Mouse (Mus musculus) neural tube, embryonic 11.5 days (tissue): ENCODE measurements around the gene Wdr5. TPM values are rescaled to one million over a fixed set of nuclear protein-coding genes. Genes with fewer than 3 reads are reported as not detected.

Source experiments
- ATAC-seq: fragments of 200-750 bp; cut with Nextera tagmentation; 2 replicates; pipeline ENCODE4 v1.8.0; 2017; ENCODE audit warnings: moderate number of reproducible peaks, mild to moderate bottlenecking, moderate TSS enrichment, moderate library complexity; ENCODE audit not compliant: insufficient read depth, low FRiP score, low TSS enrichment
- DNase-seq: peaks from one replicate; pipeline ENCODE4 v3.0.0-alpha.2; 2015; ENCODE audit warnings: low spot score
- H3K27ac ChIP-seq: fragments of 300-500 bp; sonication (generic); 2 replicates; pipeline ENCODE4 v1.5.1; 2014; ENCODE audit warnings: low read depth, mild to moderate bottlenecking, low read length
- H3K27me3 ChIP-seq: fragments of 300-500 bp; sonication (generic); 2 replicates; pipeline ENCODE4 v1.6.1; 2014; ENCODE audit warnings: mild to moderate bottlenecking, low read length, mixed read lengths; ENCODE audit not compliant: control insufficient read depth, insufficient read depth
- H3K36me3 ChIP-seq: fragments of 300-500 bp; sonication (generic); 2 replicates; pipeline ENCODE4 v1.6.1; 2014; ENCODE audit warnings: mild to moderate bottlenecking, low read length, moderate library complexity, mixed read lengths; ENCODE audit not compliant: control insufficient read depth, insufficient read depth
- H3K4me1 ChIP-seq: fragments of 300-500 bp; sonication (generic); 2 replicates; pipeline ENCODE4 v1.6.1; 2014; ENCODE audit warnings: low read length, mixed read lengths; ENCODE audit not compliant: control insufficient read depth, insufficient read depth
- H3K4me2 ChIP-seq: fragments of 300-500 bp; sonication (generic); 2 replicates; pipeline ENCODE4 v1.6.1; 2014; ENCODE audit warnings: low read depth, mild to moderate bottlenecking, moderate library complexity
- H3K4me3 ChIP-seq: fragments of 300-500 bp; sonication (generic); 2 replicates; pipeline ENCODE4 v1.5.1; 2014; ENCODE audit warnings: low read depth, low read length
- H3K9ac ChIP-seq: fragments of 300-500 bp; sonication (generic); 2 replicates; pipeline ENCODE4 v1.6.1; 2014; ENCODE audit warnings: mild to moderate bottlenecking, low read length
- H3K9me3 ChIP-seq: fragments of 300-500 bp; sonication (generic); 2 replicates; pipeline ENCODE4 v1.6.1; 2016; ENCODE audit warnings: low read length; ENCODE audit not compliant: control insufficient read depth
- WGBS: fragments of 180-500 bp; shearing (Covaris S2); extraction: QIAGEN DNeasy Blood & Tissue Kit; methylation state at CpG from one replicate; pipeline ENCODE4 v1.1.7; 2014; 5-methylcytosine and 5-hydroxymethylcytosine counted together
- polyA plus RNA-seq: library from polyadenylated mRNA; unstranded; fragments of >200 nt; fragmentation: Nextera tagmentation; extraction: Ambion mirVana; gene quantifications from 2 replicates; pipeline ENCODE4 v1.2.1, GENCODE M21; 2014

Wdr5 gene
- polyA plus RNA-seq, 1 experiment from 2014 or later: 69.1 TPM

GRCm38 (mm10) chr2:27475495-27476302, 39.3 kb upstream of the Wdr5 start:
- Histone ChIP-seq H3K4me2 (peak overlapping the region; percentile 70), H3K9me3 (no peaks in the 10 kb centered on the region), H3K9ac (peak overlapping the region; percentile 98), H3K36me3 (no peaks in the 10 kb centered on the region; the same call in 1 of the 2 replicates), H3K27me3 (no peaks in the 10 kb centered on the region), H3K27ac (peak overlapping the region; percentile 95), H3K4me3 (peak overlapping the region; percentile 98), H3K4me1 (peaks cover 26% of the 10 kb centered on the region)
- DNase-seq: peak; percentile 96
- WGBS: under 1% methylated on average over 80 of the region's 96 CpGs
- peak; percentile 98 for ATAC-seq

GRCm38 (mm10) chr2:27476303-27477192, 38.4 kb upstream of the Wdr5 start:
- H3K4me1 ChIP-seq: peaks cover 23% of the 10 kb centered on the region
- H3K9me3 ChIP-seq: no peaks in the 10 kb centered on the region
- no peaks in the 10 kb centered on the region for H3K36me3 ChIP-seq
- H3K4me3 ChIP-seq: peak overlapping the region; percentile 98
- WGBS: 31% methylated on average over 11 of the region's 11 CpGs
- peak overlapping the region; percentile 98 for H3K9ac ChIP-seq
- no peak for DNase-seq
- H3K4me2 ChIP-seq: peak overlapping the region; percentile 70
- H3K27me3 ChIP-seq: no peaks in the 10 kb centered on the region
- no peak for ATAC-seq
- peak overlapping the region; percentile 76 for H3K27ac ChIP-seq

- Histone ChIP-seq H3K36me3 (no peaks in the 10 kb centered on the region), H3K9me3 (no peaks in the 10 kb centered on the region), H3K4me3 (no peak overlapping the region), H3K4me2 (no peak overlapping the region), H3K9ac (no peak overlapping the region), H3K27me3 (no peaks in the 10 kb centered on the region), H3K4me1 (no peaks in the 10 kb centered on the region; the same call in 1 of the 2 replicates), H3K27ac (no peak overlapping the region)
- no peak for DNase-seq
- 76% methylated on average over 4 of the region's 4 CpGs for WGBS
- no peak for ATAC-seq
These were observed 35.1 kb upstream of the Wdr5 start for GRCm38 (mm10) chr2:27479821-27480220.

GRCm38 (mm10) chr2:27480367-27480766, 34.6 kb upstream of the Wdr5 start:
- H3K4me1 ChIP-seq: no peaks in the 10 kb centered on the region; the same call in 1 of the 2 replicates
- H3K36me3 ChIP-seq: no peaks in the 10 kb centered on the region
- ATAC-seq (no peak), DNase-seq (no peak)
- H3K4me2 ChIP-seq: no peak overlapping the region
- H3K9ac ChIP-seq: no peak overlapping the region
- no peak overlapping the region for H3K27ac ChIP-seq
- no peaks in the 10 kb centered on the region for H3K9me3 ChIP-seq
- no peaks in the 10 kb centered on the region for H3K27me3 ChIP-seq
- WGBS: 74% methylated on average over 4 of the region's 4 CpGs
- no peak overlapping the region for H3K4me3 ChIP-seq

- Histone ChIP-seq H3K27ac (no peak overlapping the region), H3K9ac (no peak overlapping the region), H3K9me3 (no peaks in the 10 kb centered on the region), H3K4me2 (no peak overlapping the region), H3K4me3 (no peak overlapping the region), H3K27me3 (no peaks in the 10 kb centered on the region), H3K36me3 (no peaks in the 10 kb centered on the region), H3K4me1 (no peaks in the 10 kb centered on the region)
- DNase-seq (no peak), ATAC-seq (no peak)
- 82% methylated on average over 7 of the region's 7 CpGs for WGBS
These were observed 32.6 kb upstream of the Wdr5 start for GRCm38 (mm10) chr2:27482265-27482861.

- WGBS: 78% methylated on average over 4 of the region's 4 CpGs
- no peak overlapping the region for H3K4me3 ChIP-seq
- H3K4me1 ChIP-seq: no peaks in the 10 kb centered on the region
These were observed 28.2 kb upstream of the Wdr5 start for GRCm38 (mm10) chr2:27486725-27487124.

GRCm38 (mm10) chr2:27487336-27488049, 27.5 kb upstream of the Wdr5 start:
- Histone ChIP-seq H3K4me3 (no peak overlapping the region), H3K36me3 (no peaks in the 10 kb centered on the region), H3K4me1 (no peaks in the 10 kb centered on the region), H3K9me3 (no peaks in the 10 kb centered on the region), H3K27me3 (no peaks in the 10 kb centered on the region), H3K9ac (no peak overlapping the region), H3K4me2 (no peak overlapping the region), H3K27ac (no peak overlapping the region)
- ATAC-seq (no peak), DNase-seq (no peak)
- WGBS: 93% methylated on average over 3 of the region's 4 CpGs

More at GRCm38 (mm10) chr2:27486725-27487124, 28.2 kb upstream of the Wdr5 start:
- no peak overlapping the region for H3K9ac ChIP-seq
- no peaks in the 10 kb centered on the region for H3K9me3 ChIP-seq
- no peaks in the 10 kb centered on the region for H3K36me3 ChIP-seq
- H3K27me3 ChIP-seq: no peaks in the 10 kb centered on the region
- no peak for ATAC-seq
- H3K27ac ChIP-seq: no peak overlapping the region
- DNase-seq: no peak
- H3K4me2 ChIP-seq: no peak overlapping the region

- Histone ChIP-seq H3K4me2 (no peak overlapping the region), H3K27me3 (no peaks in the 10 kb centered on the region), H3K27ac (no peak overlapping the region), H3K4me3 (no peak overlapping the region), H3K9ac (no peak overlapping the region), H3K4me1 (no peaks in the 10 kb centered on the region), H3K9me3 (no peaks in the 10 kb centered on the region), H3K36me3 (no peaks in the 10 kb centered on the region)
- 94% methylated on average over 1 of the region's 1 CpGs for WGBS
- no peak for ATAC-seq
- no peak for DNase-seq
These were observed 26.6 kb upstream of the Wdr5 start for GRCm38 (mm10) chr2:27488362-27488761.
